Mouse (Mus musculus) heart, postnatal 25 days (tissue): ENCODE results near the gene Atp7a. TPM values are rescaled to one million over a fixed set of nuclear protein-coding genes. Genes with fewer than 3 reads are reported as not detected.
"Not testable (repeated sequence)": the region's sequence is repeated elsewhere in the genome, so short reads cannot be mapped to it uniquely, and the experiment has no call there.

Source experiments
- DNase-seq: peaks from one replicate; pipeline ENCODE4 v3.0.0; 2022; ENCODE audit warnings: low spot score
- intact Hi-C: fragments of 180-260 bp; cut with DNase I; formaldehyde crosslinking; loops from one replicate; pipeline ENCODE4 v1.15.1; 2025
- total RNA-seq, 2 experiments: library from RNA; stranded (reverse); gene quantifications; 2 replicates each; pipeline ENCODE4 v1.2.3; 2021

Gene Atp7a
- total RNA-seq = 1 to 10 TPM; 7.3 to 7.5 TPM

GRCm38 (mm10) chrX:106026418-106027342, at the start of gene Atp7a:
Atp7a (plus strand) TSS chrX:106027276.
- intact Hi-C loops = loop anchor here (2.0 to 5.0 kb wide), 4 partner anchors 61 to 161 kb away; partner anchors contain the start of gene Pgk1

GRCm38 (mm10) chrX:106001605-106002004, 25.5 kb upstream of the Atp7a start:
- intact Hi-C loops = no loop called here
- DNase-seq = no peak

More at GRCm38 (mm10) chrX:106026418-106027342, at the start of gene Atp7a:
- peak; percentile 79 for DNase-seq

GRCm38 (mm10) chrX:106010762-106011161, 16.3 kb upstream of the Atp7a start:
- intact Hi-C loops = loop anchor here (5.0 to 10.0 kb wide), 2 partner anchors 83 to 146 kb away; partner anchors contain the start of gene Atrx
- no peak for DNase-seq

GRCm38 (mm10) chrX:106011465-106012159, 15.5 kb upstream of the Atp7a start, which contains the start of gene Magt1:
Magt1 (minus strand) TSS chrX:106011906.
- DNase-seq = peak; percentile 80
- intact Hi-C loops = loop anchor here (5.0 to 10.0 kb wide), 2 partner anchors 84 to 147 kb away; partner anchors contain the start of gene Atrx

- no peak for DNase-seq
- intact Hi-C loops = loop anchor here (5.0 to 10.0 kb wide), 2 partner anchors 85 to 148 kb away; partner anchors contain the start of gene Atrx
These were observed 14.5 kb upstream of the Atp7a start for GRCm38 (mm10) chrX:106012559-106012958.

- intact Hi-C loops = loop anchor here (5.0 to 10.0 kb wide), 2 partner anchors 86 to 148 kb away; partner anchors contain the start of gene Atrx
- DNase-seq = no peak
These were observed 13.9 kb upstream of the Atp7a start for GRCm38 (mm10) chrX:106013217-106013616.

- intact Hi-C loops = loop anchor here (5.0 to 10.0 kb wide), 2 partner anchors 88 to 150 kb away; partner anchors contain the start of gene Atrx
- not testable (repeated sequence) for DNase-seq
These were observed 12.2 kb upstream of the Atp7a start for GRCm38 (mm10) chrX:106014741-106015377.

GRCm38 (mm10) chrX:106015571-106016322, 11.3 kb upstream of the Atp7a start, which contains the start of gene Cox7b:
Cox7b (plus strand) TSS chrX:106015700.
- intact Hi-C loops = loop anchor here (10.0 kb wide), 1 partner anchor 151 kb away; no protein-coding TSS in a partner anchor
- DNase-seq = peak; percentile 42

- intact Hi-C loops = loop anchor here (10.0 kb wide), 1 partner anchor 152 kb away; no protein-coding TSS in a partner anchor
- no peak for DNase-seq
These were observed 10.0 kb upstream of the Atp7a start for GRCm38 (mm10) chrX:106017102-106017501.

- DNase-seq = no peak
- intact Hi-C loops = loop anchor here (10.0 kb wide), 1 partner anchor 153 kb away; no protein-coding TSS in a partner anchor
These were observed 9.6 kb upstream of the Atp7a start for GRCm38 (mm10) chrX:106017516-106017915.

- DNase-seq = no peak
- intact Hi-C loops = loop anchor here (2.0 to 5.0 kb wide), 4 partner anchors 60 to 160 kb away; partner anchors contain the start of gene Pgk1
These were observed 233 bp downstream of the Atp7a start for GRCm38 (mm10) chrX:106027343-106027674.

GRCm38 (mm10) chrX:106030176-106030575, 3.1 kb downstream of the Atp7a start:
- no peak for DNase-seq
- intact Hi-C loops = no loop called here

- intact Hi-C loops = no loop called here
- DNase-seq = no peak
These were observed 4.0 kb downstream of the Atp7a start for GRCm38 (mm10) chrX:106031124-106031523.

GRCm38 (mm10) chrX:106035727-106036126, 8.7 kb downstream of the Atp7a start:
- DNase-seq = no peak
- intact Hi-C loops = no loop called here

- intact Hi-C loops = no loop called here
- no peak for DNase-seq
These were observed 10.2 kb downstream of the Atp7a start for GRCm38 (mm10) chrX:106037185-106037752.

GRCm38 (mm10) chrX:106043863-106044617, 17.0 kb downstream of the Atp7a start:
- DNase-seq = no peak
- intact Hi-C loops = no loop called here

- DNase-seq = no peak
- intact Hi-C loops = no loop called here
These were observed 18.4 kb downstream of the Atp7a start for GRCm38 (mm10) chrX:106045455-106045854.

GRCm38 (mm10) chrX:106045928-106046327, 18.9 kb downstream of the Atp7a start:
- intact Hi-C loops = no loop called here
- no peak for DNase-seq
